Mouse (Mus musculus) testis, adult 2 months (tissue): Measurements from ENCODE around the gene Immp2l.

Source experiments
- CTCF ChIP-seq: fragments of 200-500 bp; IDR thresholded peaks from 2 replicates; pipeline ENCODE4 v1.5.1; 2012; ENCODE audit warnings: low read depth, mild to moderate bottlenecking, inconsistent platforms, low read length, moderate library complexity; ENCODE audit not compliant: control insufficient read depth, insufficient read depth, insufficient replicate concordance
- POLR2A ChIP-seq: fragments of 200-500 bp; IDR thresholded peaks from 2 replicates; pipeline ENCODE4 v1.6.1; 2012; ENCODE audit warnings: low read depth, mild to moderate bottlenecking, inconsistent platforms, low read length, moderate library complexity; ENCODE audit not compliant: control insufficient read depth

GRCm38 (mm10) chr12:41023511-41024421, at the start of gene Immp2l:
- TF ChIP-seq CTCF, result no peak
- peak; percentile 60 for TF ChIP-seq POLR2A
